Mouse (Mus musculus) CH12.LX (cell line): Measurements from ENCODE around the gene Mms19. TPM values are rescaled to one million over a fixed set of nuclear protein-coding genes. Genes with fewer than 3 reads are reported as not detected.
A peak's percentile ranks its signal among the peaks of the same experiment; 100 is the strongest.
"Not testable (repeated sequence)": the region's sequence is repeated elsewhere in the genome, so short reads cannot be mapped to it uniquely, and the experiment has no call there.

ENCODE experiments used
- DNase-seq: peaks from one replicate; pipeline ENCODE4 v3.0.0-alpha.2; 2013; ENCODE audit errors: extremely low read depth
- H3K27ac ChIP-seq: 2 replicates; pipeline ENCODE4 v1.5.1; 2012; ENCODE audit warnings: low read depth, mild to moderate bottlenecking, control low read depth, moderate library complexity; ENCODE audit not compliant: insufficient read depth
- H3K27me3 ChIP-seq: replicated peaks from 2 replicates; pipeline ENCODE3; 2012; ENCODE audit warnings: inconsistent platforms
- H3K36me3 ChIP-seq, 2 experiments: replicated peaks in 1 of 2; 2 replicates each; pipeline versions ENCODE3 to v1.6.1; 2012; ENCODE audit warnings: inconsistent platforms in 1 of 2, low read length in 1 of 2, mild to moderate bottlenecking in 1 of 2, mixed read lengths in 1 of 2, moderate library complexity in 1 of 2; ENCODE audit not compliant: control insufficient read depth in 1 of 2, insufficient read depth in 1 of 2
- H3K4me1 ChIP-seq, 2 experiments: 2 replicates each; pipeline ENCODE4 v1.6.1; 2012; ENCODE audit warnings: inconsistent platforms in 1 of 2, moderate library complexity in 1 of 2; ENCODE audit not compliant: insufficient read depth in 2 of 2, control insufficient read depth in 1 of 2
- H3K4me2 ChIP-seq: 2 replicates; pipeline ENCODE4 v1.6.1; 2012; ENCODE audit warnings: low read depth, mild to moderate bottlenecking, control low read depth; ENCODE audit not compliant: poor library complexity, insufficient read depth, severe bottlenecking
- H3K4me3 ChIP-seq, 3 experiments: fragments of 150-350 bp in 1 of 3; sonication (generic) in 1 of 3; replicated peaks in 1 of 3; 2 replicates each; pipeline versions ENCODE3 to v1.5.1; 2011 to 2012; ENCODE audit warnings: low read depth in 2 of 3, low read length in 2 of 3, mild to moderate bottlenecking in 2 of 3, moderate library complexity in 2 of 3, control low read depth in 1 of 3, improper control_type of control experiment in 1 of 3, inconsistent platforms in 1 of 3, mixed read lengths in 1 of 3; ENCODE audit not compliant: poor library complexity in 1 of 3
- H3K79me2 ChIP-seq: replicated peaks from 2 replicates; pipeline ENCODE4 v1.6.1; 2012; ENCODE audit warnings: mild to moderate bottlenecking, moderate library complexity; ENCODE audit not compliant: control insufficient read depth, poor library complexity, insufficient read depth, severe bottlenecking; ENCODE audit errors: extremely low read depth
- H3K9ac ChIP-seq: 2 replicates; pipeline ENCODE4 v1.6.1; 2012; ENCODE audit warnings: low read depth, mild to moderate bottlenecking, control low read depth, moderate library complexity; ENCODE audit not compliant: insufficient read depth
- H3K9me3 ChIP-seq: replicated peaks from 2 replicates; pipeline ENCODE3; 2012; ENCODE audit warnings: low read length, inconsistent platforms, mixed read lengths
- BHLHE40 ChIP-seq: IDR thresholded peaks from 2 replicates; pipeline ENCODE4 v1.6.1; 2011; ENCODE audit warnings: mild to moderate bottlenecking, low read depth, low read length, improper control_type of control experiment
- CHD1 ChIP-seq: IDR thresholded peaks from 2 replicates; pipeline ENCODE4 v1.6.1; 2012; ENCODE audit warnings: low read depth, low read length, improper control_type of control experiment, inconsistent platforms
- CTCF ChIP-seq, 2 experiments: IDR thresholded peaks in 1 of 2; conservative IDR thresholded peaks in 1 of 2; 2 replicates each; pipeline ENCODE4 v1.5.1; 2011 to 2012; ENCODE audit warnings: low read depth in 2 of 2, low read length in 2 of 2, improper control_type of control experiment in 1 of 2, inconsistent platforms in 1 of 2, mild to moderate bottlenecking in 1 of 2, moderate library complexity in 1 of 2
- EP300 ChIP-seq: IDR thresholded peaks from 2 replicates; pipeline ENCODE4 v1.6.1; 2011; ENCODE audit warnings: low read length, improper control_type of control experiment
- IRF4 ChIP-seq: IDR thresholded peaks from 2 replicates; pipeline ENCODE4 v1.6.1; 2014; ENCODE audit warnings: low read depth, mild to moderate bottlenecking, inconsistent platforms, low read length, improper control_type of control experiment
- JUN ChIP-seq: IDR thresholded peaks from 2 replicates; pipeline ENCODE4 v1.6.1; 2011; ENCODE audit warnings: low read depth, mild to moderate bottlenecking, low read length, improper control_type of control experiment, moderate library complexity; ENCODE audit not compliant: insufficient read depth
- JUND ChIP-seq: conservative IDR thresholded peaks from 2 replicates; pipeline ENCODE4 v1.6.1; 2011; ENCODE audit warnings: low read depth, low read length, improper control_type of control experiment
- KAT2A ChIP-seq: IDR thresholded peaks from 2 replicates; pipeline ENCODE4 v1.6.1; 2012; ENCODE audit warnings: low read length, improper control_type of control experiment, inconsistent platforms; ENCODE audit not compliant: insufficient replicate concordance
- MAFK ChIP-seq: IDR thresholded peaks from 2 replicates; pipeline ENCODE4 v1.6.1; 2011; ENCODE audit warnings: low read length, improper control_type of control experiment; ENCODE audit not compliant: insufficient replicate concordance
- MYC ChIP-seq: IDR thresholded peaks from 2 replicates; pipeline ENCODE4 v1.6.1; 2011; ENCODE audit warnings: low read depth, mild to moderate bottlenecking, improper control_type of control experiment, low read length
- PAX5 ChIP-seq: IDR thresholded peaks from 2 replicates; pipeline ENCODE4 v1.6.1; 2012; ENCODE audit warnings: low read length, inconsistent platforms, mixed read lengths
- POLR2A ChIP-seq: IDR thresholded peaks from 2 replicates; pipeline ENCODE4 v1.6.1; 2011; ENCODE audit warnings: low read depth, mild to moderate bottlenecking, improper control_type of control experiment, low read length
- RCOR1 ChIP-seq: conservative IDR thresholded peaks from 2 replicates; pipeline ENCODE4 v1.6.1; 2012; ENCODE audit warnings: low read depth, mild to moderate bottlenecking, inconsistent platforms, low read length, improper control_type of control experiment
- TBP ChIP-seq: conservative IDR thresholded peaks from 2 replicates; pipeline ENCODE4 v1.6.1; 2011; ENCODE audit warnings: low read depth, low read length, improper control_type of control experiment
- UBTF ChIP-seq: IDR thresholded peaks from 2 replicates; pipeline ENCODE4 v1.6.1; 2012; ENCODE audit warnings: low read depth, mild to moderate bottlenecking, inconsistent platforms, low read length, improper control_type of control experiment, moderate library complexity
- USF1 ChIP-seq: IDR thresholded peaks from 2 replicates; pipeline ENCODE4 v1.6.1; 2014; ENCODE audit warnings: low read depth, mild to moderate bottlenecking, inconsistent platforms, low read length, improper control_type of control experiment
- USF2 ChIP-seq: conservative IDR thresholded peaks from 2 replicates; pipeline ENCODE4 v1.6.1; 2011; ENCODE audit warnings: low read depth, low read length, improper control_type of control experiment
- ZC3H11A ChIP-seq: IDR thresholded peaks from 2 replicates; pipeline ENCODE4 v1.6.1; 2012; ENCODE audit warnings: low read depth, mild to moderate bottlenecking, inconsistent platforms, low read length, improper control_type of control experiment
- ZNF384 ChIP-seq: IDR thresholded peaks from 2 replicates; pipeline ENCODE4 v1.6.1; 2012; ENCODE audit warnings: low read depth, low read length, improper control_type of control experiment, inconsistent platforms
- dilution Hi-C: fragments of 300-500 bp; cut with MboI; formaldehyde crosslinking; loops from 2 replicates; pipeline ENCODE4 v1.14.3; 2020; ENCODE audit warnings: low sequenced_read_pairs; ENCODE audit not compliant: extremely low pct_unique_long_range_greater_than_20kb, extremely low pct_ligation_motif_present
- in situ Hi-C: fragments of 300-500 bp; cut with MboI; formaldehyde crosslinking; loops from 3 replicates; pipeline ENCODE4 v1.14.3; 2019; ENCODE audit warnings: low sequenced_read_pairs, low pct_ligation_motif_present, low pct_unique_long_range_greater_than_20kb, mixed read lengths
- polyA plus RNA-seq: library from polyadenylated mRNA; unstranded; fragments of >175 nt; gene quantifications from 2 replicates; pipeline ENCODE4 v1.2.1, GENCODE M21; 2012; ENCODE audit warnings: low read depth; ENCODE audit not compliant: insufficient read length
- total RNA-seq, 2 experiments: library from RNA; depleted of rRNA; stranded (reverse); fragments of 300-350 nt in 1 of 2; fragments of >200 nt in 1 of 2; gene quantifications; 2 replicates each; pipeline ENCODE4 v1.2.3; 2012 to 2014

The Mms19 gene
- total and polyA plus RNA-seq, 3 experiments, result 32.1 to 46.3 (median 43.3) TPM

GRCm38 (mm10) chr19:41915294-41915693 lies 65.7 kb downstream of the Mms19 start:
- DNase-seq, result no peak
- Histone ChIP-seq H3K4me3 (no peak overlapping the region), H3K4me2 (no peak overlapping the region), H3K4me1 (peaks cover 6 to 20% of the 10 kb centered on the region in 2 experiments; a peak in 2 of 4 replicates), H3K27me3 (no peaks in the 10 kb centered on the region), H3K9ac (no peak overlapping the region), H3K79me2 (peaks cover 42% of the 10 kb centered on the region), H3K36me3 (peaks cover 41 to 55% of the 10 kb centered on the region in 2 experiments), H3K9me3 (no peaks in the 10 kb centered on the region), H3K27ac (no peak overlapping the region)
- dilution Hi-C loops (no loop called here), in situ Hi-C loops (no loop called here)
- no peak for TF ChIP-seq ZC3H11A
- TF ChIP-seq ZNF384, result no peak
- no peak for TF ChIP-seq KAT2A
- no peak for TF ChIP-seq IRF4
- no peak for TF ChIP-seq JUN
- TF ChIP-seq BHLHE40, result no peak
- TF ChIP-seq RCOR1, result no peak
- no peak for TF ChIP-seq MAFK
- TF ChIP-seq PAX5, result no peak
- TF ChIP-seq USF2, result no peak
- TF ChIP-seq POLR2A, result no peak
- TF ChIP-seq EP300, result no peak
- no peak for TF ChIP-seq UBTF
- no peak for TF ChIP-seq USF1
- no peak for TF ChIP-seq JUND
- TF ChIP-seq CHD1, result no peak
- no peak for TF ChIP-seq TBP
- TF ChIP-seq CTCF (conservative IDR thresholded peaks at IDR 0.05 in 1 of 2, IDR thresholded peaks at IDR 0.05 in 1 of 2; ENCODE audit: low read depth in 2 of 2, low read length in 2 of 2), result no peak

GRCm38 (mm10) chr19:41914592-41914882 lies 66.4 kb downstream of the Mms19 start:
- H3K9me3 ChIP-seq, in situ Hi-C loops, H3K27me3 ChIP-seq, dilution Hi-C loops, DNase-seq, H3K27ac ChIP-seq: not testable (repeated sequence)
- TF ChIP-seq CTCF (conservative IDR thresholded peaks at IDR 0.05 in 1 of 2, IDR thresholded peaks at IDR 0.05 in 1 of 2; ENCODE audit: low read depth in 2 of 2, low read length in 2 of 2) (peak in 1 of 2 experiments; percentile 33; a peak in 2 of 4 replicates), MYC (peak; percentile 55)
- Histone ChIP-seq H3K79me2 (peaks cover 42% of the 10 kb centered on the region), H3K9ac (peak overlapping the region; percentile 80; the same call in 1 of the 2 replicates), H3K36me3 (peaks cover 36 to 49% of the 10 kb centered on the region in 2 experiments), H3K4me1 (peaks cover 6 to 20% of the 10 kb centered on the region in 2 experiments; a peak in 2 of 4 replicates), H3K4me2 (peak overlapping the region; percentile 21; the same call in 1 of the 2 replicates), H3K4me3 (peak overlapping the region in 2 of 3 experiments; percentile 96 to 99)
